Mouse (Mus musculus) layer of hippocampus, adult 9-11 months (tissue): ENCODE measurements around the gene Cpxm2.
A peak's percentile ranks its signal among the peaks of the same experiment; 100 is the strongest.

Experiments used
- DNase-seq: peaks from one replicate; pipeline ENCODE4 v3.0.0; 2022

Gene Cpxm2

DNA sequence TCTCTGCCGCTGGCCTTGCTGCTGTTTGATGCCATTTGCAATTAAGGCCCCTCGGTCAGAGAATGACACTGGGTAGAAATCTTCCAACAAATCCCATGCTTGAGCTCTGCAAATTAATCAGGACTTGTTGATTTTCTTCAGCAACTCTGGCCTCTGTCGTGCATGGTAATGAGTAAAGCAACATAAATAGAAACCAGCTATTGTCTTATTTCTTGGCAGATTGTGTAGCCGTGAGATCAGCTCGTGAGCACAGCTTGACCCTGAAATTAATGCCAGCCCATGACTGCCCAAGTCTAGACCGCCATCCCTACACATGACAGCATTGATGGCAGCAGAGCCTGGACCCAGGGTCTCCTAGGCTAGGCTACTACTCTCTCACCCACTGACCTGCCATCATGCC lies 25.9 kb downstream of the Cpxm2 start:
- DNase-seq: peak; percentile 19

GRCm38 (mm10) chr7:132124948-132125347 lies 29.6 kb downstream of the Cpxm2 start:
- no peak for DNase-seq

DNA sequence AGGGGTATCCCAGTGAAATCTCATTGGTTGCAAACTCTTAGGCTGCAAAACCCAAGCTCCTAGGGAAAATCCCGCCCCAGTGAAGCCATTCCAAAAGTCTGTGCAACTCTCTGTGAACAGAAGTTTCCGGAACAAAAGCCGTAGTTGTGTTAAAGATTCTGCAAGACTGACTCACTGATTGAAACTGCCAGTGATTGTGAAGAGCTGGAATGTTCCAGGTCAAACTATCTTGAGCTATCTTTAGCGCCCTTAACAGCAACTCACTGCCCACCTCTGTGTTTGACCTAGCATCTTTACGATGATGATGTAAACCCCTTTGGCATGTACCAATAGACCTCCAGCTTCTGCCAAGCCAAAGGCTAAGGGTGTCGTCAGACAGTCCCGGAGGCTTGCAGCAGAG lies 31.3 kb downstream of the Cpxm2 start:
- DNase-seq: no peak

DNA sequence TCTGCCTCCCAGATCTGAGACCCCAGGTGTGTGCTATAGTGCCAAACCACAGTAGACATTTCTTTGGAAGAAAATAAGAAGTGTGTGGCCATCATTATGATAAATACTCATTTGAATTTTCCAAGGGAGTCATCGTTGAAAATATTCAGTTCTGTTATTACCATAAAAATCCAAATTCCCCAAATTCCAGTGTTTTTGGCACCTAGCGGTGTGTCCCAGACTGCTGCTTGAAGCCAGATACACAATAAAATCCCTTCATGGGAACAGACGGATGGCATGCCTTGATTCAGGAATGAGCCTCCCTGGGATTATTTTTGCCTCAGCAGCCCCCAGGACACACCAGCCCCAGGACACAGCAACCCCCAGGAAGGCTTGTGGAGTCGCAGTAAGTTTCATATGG lies 34.7 kb downstream of the Cpxm2 start:
- no peak for DNase-seq

DNA sequence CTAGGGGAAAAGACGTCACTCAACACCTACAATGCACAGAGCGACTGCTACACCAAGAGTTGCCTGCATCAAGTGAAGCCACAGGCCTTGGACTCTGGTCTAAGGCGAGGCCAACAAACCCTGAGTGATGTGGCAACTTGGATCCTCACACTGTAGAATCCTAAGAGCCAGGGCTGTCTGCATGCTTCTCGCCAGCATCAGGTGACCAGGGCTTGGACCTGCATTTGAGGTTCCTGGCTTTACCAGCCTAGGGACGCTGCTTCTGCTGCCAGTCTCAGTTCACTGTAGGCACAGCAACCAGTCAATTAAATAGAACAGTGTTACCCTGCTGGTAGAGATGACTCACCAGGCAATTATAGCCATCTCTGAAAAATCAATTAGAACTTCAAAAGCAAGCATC lies 42.8 kb downstream of the Cpxm2 start:
- no peak for DNase-seq

- no peak for DNase-seq
These were observed 44.2 kb downstream of the Cpxm2 start for GRCm38 (mm10) chr7:132110308-132110707.

GRCm38 (mm10) chr7:132106891-132107290 lies 47.6 kb downstream of the Cpxm2 start:
- peak; percentile 51 for DNase-seq

- no peak for DNase-seq
These were observed 49.2 kb downstream of the Cpxm2 start for GRCm38 (mm10) chr7:132105326-132105725.

DNA sequence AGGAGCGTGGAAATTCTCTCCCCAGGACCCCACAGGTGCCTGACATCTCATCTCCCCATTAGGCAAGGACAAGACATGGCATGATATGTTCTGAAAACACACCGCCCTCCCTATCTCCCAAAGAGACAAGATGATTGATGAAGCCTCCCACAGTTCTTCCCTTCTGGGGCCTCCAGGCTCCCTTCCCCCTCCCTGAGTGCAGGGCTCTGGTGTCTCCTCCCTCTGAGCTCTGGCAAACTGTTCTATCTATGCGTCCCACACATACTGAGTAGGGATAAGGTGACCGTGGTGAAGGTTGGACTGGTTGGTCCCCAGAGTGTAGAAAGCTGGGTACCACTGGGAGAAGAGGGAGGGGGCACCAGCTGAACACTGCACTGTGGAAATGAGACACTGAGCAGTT lies 56.1 kb downstream of the Cpxm2 start:
- no peak for DNase-seq

DNA sequence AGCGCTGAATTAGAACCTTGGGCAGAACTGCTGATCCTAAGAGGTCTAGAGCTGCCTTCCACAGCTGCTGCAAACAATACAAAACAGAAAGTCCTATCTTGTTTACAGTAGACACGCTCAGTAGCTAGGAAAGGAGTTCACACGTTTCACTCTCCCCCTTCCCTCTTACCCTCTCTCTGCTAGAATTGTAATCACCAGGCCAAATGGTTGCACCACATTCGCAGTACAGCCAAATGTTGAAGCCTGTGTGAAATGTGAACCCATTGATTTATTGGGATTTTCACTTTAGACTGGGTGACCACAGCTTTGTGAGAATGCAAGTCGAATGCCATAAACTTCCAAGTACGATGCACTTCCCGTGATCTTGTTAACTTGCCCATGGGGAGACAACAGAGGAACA lies 59.9 kb downstream of the Cpxm2 start:
- DNase-seq: no peak

- no peak for DNase-seq
These were observed 63.0 kb downstream of the Cpxm2 start for GRCm38 (mm10) chr7:132091551-132091950.

DNA sequence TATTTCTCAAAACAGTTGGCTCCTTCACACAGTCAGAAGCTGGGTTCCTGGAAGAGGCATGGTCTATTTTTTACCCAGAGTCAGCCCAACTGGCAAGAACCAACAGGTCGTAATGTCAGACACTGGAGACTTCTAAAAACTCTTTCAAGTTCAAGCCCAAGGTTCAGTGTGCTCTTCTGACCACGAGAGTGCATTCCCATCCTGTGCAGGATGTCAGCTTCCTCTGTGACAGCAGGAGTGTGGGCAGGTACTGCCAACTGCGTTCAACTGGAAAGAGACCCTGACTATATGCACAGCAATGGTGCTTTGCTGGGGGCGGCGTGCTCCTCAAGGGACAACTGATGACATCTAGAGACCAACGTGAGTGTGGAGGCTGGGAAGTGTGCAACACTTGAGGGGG lies 65.9 kb downstream of the Cpxm2 start:
- DNase-seq: peak; percentile 35

DNA sequence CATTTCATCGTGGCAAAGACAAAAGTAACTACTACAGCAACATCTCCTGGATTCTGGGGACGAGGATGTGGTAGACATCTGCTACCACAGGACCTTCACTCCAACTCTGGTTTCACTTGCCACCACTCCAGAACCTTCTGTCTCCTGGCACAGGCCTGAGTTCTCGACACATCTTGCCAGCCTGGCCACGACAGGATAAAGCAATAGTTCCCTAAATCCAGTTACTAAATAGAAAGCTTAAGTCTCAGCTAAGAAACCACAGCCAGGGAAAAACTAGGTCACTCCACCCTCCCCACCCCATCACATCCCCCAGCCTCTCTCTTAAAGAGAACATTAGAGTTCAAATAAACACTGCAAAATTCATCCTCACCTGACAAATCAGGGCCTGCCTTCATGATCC lies 66.4 kb downstream of the Cpxm2 start:
- no peak for DNase-seq

- no peak for DNase-seq
These were observed 78.7 kb downstream of the Cpxm2 start for GRCm38 (mm10) chr7:132075825-132076224.

DNA sequence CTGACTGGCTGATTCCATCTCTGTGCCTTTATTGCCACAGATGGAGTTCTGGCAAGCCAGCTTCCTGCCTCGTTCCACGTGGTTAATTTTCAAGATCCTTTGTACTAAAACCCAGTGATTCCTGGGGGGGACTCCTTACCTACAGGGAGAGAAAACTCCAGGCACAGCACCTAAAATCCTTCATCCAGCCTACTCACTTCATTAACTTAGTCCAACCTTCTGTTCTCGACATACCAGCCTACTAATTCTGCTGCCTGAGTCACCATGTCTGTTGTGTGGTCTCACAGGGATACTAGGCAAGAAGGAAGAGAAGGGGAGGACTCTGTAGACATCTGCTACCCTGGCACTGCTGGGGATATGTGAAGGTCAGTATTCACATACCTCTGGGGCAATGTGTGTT lies 80.0 kb downstream of the Cpxm2 start:
- peak; percentile 52 for DNase-seq

DNA sequence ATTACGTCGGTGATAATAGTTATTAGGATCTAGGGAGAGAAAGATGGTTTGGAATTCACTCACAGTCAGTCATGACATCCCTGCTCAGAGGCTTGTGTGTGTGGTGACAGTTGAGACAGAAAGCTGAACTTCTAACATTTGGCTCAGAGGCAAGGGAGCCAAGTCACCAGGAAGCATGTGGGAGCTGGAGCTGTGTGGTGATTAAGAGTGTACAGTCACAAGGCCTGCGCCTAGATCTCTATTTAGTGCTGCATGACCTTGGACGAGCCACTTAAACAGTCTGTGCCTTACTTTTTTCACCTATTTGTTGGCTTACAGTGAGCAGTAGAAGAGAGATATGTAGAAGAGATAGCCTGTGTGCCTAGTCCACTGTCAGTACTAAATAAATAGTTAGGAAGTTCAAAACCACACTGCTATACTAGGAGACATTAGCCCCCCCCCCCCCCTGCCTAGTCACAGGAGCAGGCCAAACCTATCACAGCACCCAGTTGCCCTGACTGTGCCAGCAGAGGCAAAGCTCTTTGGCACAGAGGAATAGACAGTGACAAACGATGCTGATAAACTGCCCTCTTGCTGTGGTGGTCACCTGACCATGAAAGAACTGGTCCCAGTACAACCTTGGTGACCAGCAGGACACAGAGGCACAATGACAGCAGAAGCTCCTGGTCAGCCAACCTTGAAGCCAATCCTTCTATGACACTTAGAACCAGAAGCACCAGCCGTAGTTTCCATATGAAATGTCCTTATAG lies 83.5 kb downstream of the Cpxm2 start:
- no peak for DNase-seq

DNA sequence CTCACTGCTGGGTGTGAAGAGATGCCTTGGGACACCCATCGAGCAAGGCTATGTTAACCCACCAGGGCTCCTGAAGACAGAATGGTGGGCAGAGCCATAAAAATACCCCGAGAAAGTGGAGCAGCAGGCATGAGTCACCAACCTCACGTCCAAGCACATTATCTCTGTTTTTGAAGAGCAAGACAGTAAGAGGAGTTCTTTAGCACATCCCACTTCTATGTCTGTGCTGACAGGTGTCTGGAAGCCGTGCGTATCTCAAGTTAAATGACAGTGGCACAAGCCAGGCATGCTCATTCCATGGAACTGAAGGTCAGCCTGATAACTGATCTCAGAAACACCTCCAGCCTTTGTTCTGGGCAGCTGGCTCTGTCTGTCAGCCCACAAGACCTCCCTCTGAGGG lies 86.6 kb downstream of the Cpxm2 start:
- peak; percentile 49 for DNase-seq

- DNase-seq: no peak
These were observed 87.0 kb downstream of the Cpxm2 start for GRCm38 (mm10) chr7:132067511-132067910.

- no peak for DNase-seq
These were observed 94.4 kb downstream of the Cpxm2 start for GRCm38 (mm10) chr7:132060116-132060515.

GRCm38 (mm10) chr7:132056565-132056964 lies 98.0 kb downstream of the Cpxm2 start:
- no peak for DNase-seq

DNA sequence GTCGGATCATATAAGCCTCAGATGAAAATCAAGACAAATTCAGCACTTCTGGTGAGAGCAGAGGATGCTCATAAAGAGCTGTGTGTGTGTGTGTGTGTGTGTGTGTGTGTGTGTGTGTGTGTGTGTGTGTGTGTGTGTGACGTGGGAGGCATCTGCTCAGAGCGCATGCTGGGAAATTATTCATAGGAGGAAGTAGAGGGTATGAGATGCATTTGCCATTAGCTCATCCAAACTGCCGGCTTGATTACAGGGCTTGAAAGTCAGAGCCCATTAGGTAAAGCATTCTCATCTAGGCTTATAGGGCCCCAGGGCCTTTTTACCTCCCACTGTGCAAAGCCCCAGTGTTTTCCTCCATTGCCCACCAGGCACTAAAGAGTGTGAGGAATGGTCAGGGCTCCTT lies 107.9 kb downstream of the Cpxm2 start:
- DNase-seq: no peak

GRCm38 (mm10) chr7:132031940-132032531 lies 122.5 kb downstream of the Cpxm2 start:
- peak; percentile 43 for DNase-seq

DNA sequence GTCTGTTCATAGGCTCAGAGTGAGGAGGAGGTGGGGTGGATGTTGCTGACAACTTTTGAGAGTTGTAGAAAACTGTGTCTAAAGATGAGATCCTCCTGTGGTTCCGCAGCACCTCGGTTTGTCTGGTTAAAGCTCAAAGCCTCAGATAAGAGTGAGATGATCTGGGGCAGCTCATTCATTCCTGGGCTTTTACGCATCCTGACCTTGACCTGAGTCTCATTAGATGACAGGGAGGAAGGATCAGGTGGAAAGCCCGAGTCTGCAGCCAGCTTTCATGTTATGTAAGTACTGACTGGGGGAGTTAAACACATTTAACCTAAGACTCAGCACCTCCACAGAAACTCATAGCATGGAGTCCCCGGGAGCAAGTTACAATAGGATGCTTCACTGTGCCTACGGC lies 127.9 kb downstream of the Cpxm2 start:
- DNase-seq: no peak

DNA sequence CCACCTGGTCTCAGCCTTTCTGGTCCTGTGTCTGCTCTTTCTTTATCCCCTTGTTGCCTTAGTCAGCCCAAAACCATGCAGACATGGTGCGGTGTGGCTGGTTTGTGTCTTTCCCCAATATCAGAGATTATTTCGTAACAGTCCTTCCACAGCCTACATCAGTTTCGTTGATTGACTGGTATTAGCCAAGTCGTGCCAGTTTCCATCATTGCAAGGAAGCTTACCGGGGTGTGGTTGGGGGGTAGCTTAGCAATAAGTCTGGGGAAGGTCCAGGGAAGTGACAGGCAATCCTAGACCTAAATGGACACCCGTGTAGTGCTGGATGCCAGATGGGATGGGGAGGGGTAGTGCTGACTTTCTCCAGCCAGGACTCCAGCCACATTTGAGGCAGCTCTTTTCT lies 128.9 kb downstream of the Cpxm2 start:
- DNase-seq: no peak

GRCm38 (mm10) chr7:132015933-132016332 lies 138.6 kb downstream of the Cpxm2 start:
- DNase-seq: no peak
